ENCODE assay signal across 23 mouse cellular contexts in the genomic region with DNA sequence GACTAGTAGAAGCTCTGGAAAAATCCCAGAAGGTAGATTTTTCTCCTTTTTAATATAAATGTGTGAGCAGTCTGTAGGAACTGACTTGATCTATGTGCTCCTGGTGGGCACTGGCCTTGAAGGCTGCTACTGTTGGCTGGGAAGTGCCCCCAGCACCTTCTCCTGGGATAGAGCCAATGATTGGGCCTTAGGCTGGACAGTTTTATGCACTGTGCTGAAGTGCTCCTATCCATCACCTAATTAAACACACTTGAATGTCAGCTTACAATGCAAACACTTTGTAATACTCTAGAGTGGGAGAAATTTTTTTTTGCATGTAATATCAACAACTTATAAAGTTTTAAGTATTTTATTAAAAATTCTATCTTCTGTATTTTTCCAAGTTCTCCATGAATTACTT.
"Had no signal": no experiment of that assay in that cellular context is flagged by ENCODE, and none has a peak within 500 bp of the region (broad histone marks: within the 10 kb centered on the region; RNA-seq: fewer than 3 reads in every experiment).

No protein-coding gene starts in this region.

- H3K4me2 ChIP-seq: heart, embryonic 12.5 days; hindbrain, embryonic 12.5 days; hindbrain, embryonic 14.5 days; intestine, embryonic 15.5 days; limb, embryonic 15.5 days had no signal

- H3K36me3 ChIP-seq: heart, embryonic 10.5 days; heart, embryonic 12.5 days; hindbrain, embryonic 10.5 days; hindbrain, embryonic 12.5 days; intestine, embryonic 15.5 days; limb, embryonic 15.5 days had no signal

- ATAC-seq: hindbrain, embryonic 16.5 days; inflammation-experienced regulatory T-cells, adult 6 months; intestine, embryonic 15.5 days; intestine, postnatal 0 days had no signal

- H3K27me3 ChIP-seq: heart, embryonic 12.5 days; hindbrain, embryonic 12.5 days; intestine, embryonic 15.5 days had no signal

- H3K4me1 ChIP-seq: heart, embryonic 12.5 days; hindbrain, embryonic 10.5 days; hindbrain, embryonic 12.5 days; intestine, embryonic 15.5 days had no signal

- H3K9ac ChIP-seq: heart, embryonic 12.5 days; hindbrain, embryonic 12.5 days; hindbrain, embryonic 14.5 days; intestine, embryonic 15.5 days; limb, embryonic 15.5 days had no signal

- H3K9me3 ChIP-seq: heart, embryonic 10.5 days; heart, embryonic 12.5 days; hindbrain, embryonic 10.5 days; hindbrain, embryonic 12.5 days; intestine, embryonic 15.5 days; limb, embryonic 15.5 days had no signal

- H3K4me3 ChIP-seq: gastrocnemius, adult 2 months; heart, embryonic 10.5 days; heart, embryonic 12.5 days; hindbrain, embryonic 10.5 days; hindbrain, embryonic 12.5 days; intestine, embryonic 15.5 days; layer of hippocampus, adult 2 months; left cerebral cortex, adult 2 months; limb, embryonic 15.5 days had no signal

- H3K27ac ChIP-seq: gastrocnemius, adult 2 months; heart, embryonic 10.5 days; hindbrain, embryonic 10.5 days; hindbrain, embryonic 12.5 days; hindbrain, embryonic 14.5 days; intestine, embryonic 15.5 days; layer of hippocampus, adult 2 months; left cerebral cortex, adult 2 months; limb, embryonic 15.5 days had no signal

- DNase-seq: gastrocnemius, adult 2 months; gastrocnemius, postnatal 10 days; gastrocnemius, postnatal 25 days; heart, adult 18-20 months; heart, postnatal 10 days; heart, postnatal 4 days; kidney, adult 18-20 months; kidney, adult 8-10 months; kidney, postnatal 10 days; kidney, postnatal 25 days; kidney, postnatal 4 days had no signal
